Mouse (Mus musculus) bone marrow macrophage, adult 2 months (primary cell): ENCODE results near the gene Gtf2e1. TPM values are rescaled to one million over a fixed set of nuclear protein-coding genes. Genes with fewer than 3 reads are reported as not detected.

Experiments used
- H3K27ac ChIP-seq: 2 replicates; pipeline ENCODE4 v1.5.1; 2012; ENCODE audit warnings: low read depth, low read length; ENCODE audit not compliant: insufficient read depth
- H3K4me1 ChIP-seq: 2 replicates; pipeline ENCODE4 v1.6.1; 2012; ENCODE audit warnings: low read length; ENCODE audit not compliant: control insufficient read depth, insufficient read depth
- H3K4me3 ChIP-seq: 2 replicates; pipeline ENCODE4 v1.5.1; 2012; ENCODE audit warnings: mild to moderate bottlenecking, low read length, moderate library complexity; ENCODE audit not compliant: insufficient read depth
- CTCF ChIP-seq: IDR thresholded peaks from 2 replicates; pipeline ENCODE4 v1.5.1; 2012; ENCODE audit warnings: low read depth, mild to moderate bottlenecking, low read length, moderate library complexity
- POLR2A ChIP-seq: IDR thresholded peaks from 2 replicates; pipeline ENCODE4 v1.6.1; 2012; ENCODE audit warnings: mild to moderate bottlenecking, low read depth, low read length, borderline replicate concordance
- polyA plus RNA-seq: library from polyadenylated mRNA; stranded (reverse); fragments of >200 nt; gene quantifications from 2 replicates; pipeline ENCODE4 v1.2.4, GENCODE M21; 2012; ENCODE audit not compliant: missing spikeins, insufficient read depth, insufficient read length

The Gtf2e1 gene
- polyA plus RNA-seq, 1 experiment, result 8.3 TPM

DNA sequence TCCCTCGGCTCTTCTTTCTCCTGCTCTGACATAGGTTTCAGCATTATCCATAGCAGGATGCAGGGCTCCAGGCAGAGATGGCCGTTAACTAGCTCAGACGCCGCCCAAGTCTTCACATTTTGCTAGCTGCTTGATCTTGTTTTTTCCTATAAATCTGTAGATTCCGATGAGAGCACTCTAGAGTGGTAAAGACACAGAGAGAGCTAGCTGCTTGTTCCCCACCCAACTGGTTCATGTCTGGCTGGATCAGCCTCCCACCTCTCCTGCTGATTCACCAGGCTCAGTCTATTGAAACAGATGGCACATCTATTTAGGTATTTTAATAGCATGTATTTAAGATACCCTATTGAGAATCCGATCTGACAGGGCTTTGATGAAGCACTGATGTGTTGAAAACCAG is 44.6 kb downstream of the Gtf2e1 start:
- TF ChIP-seq POLR2A (no peak), CTCF (no peak)
- Histone ChIP-seq H3K4me1 (no peaks in the 10 kb centered on the region), H3K27ac (no peak overlapping the region), H3K4me3 (no peak overlapping the region)

DNA sequence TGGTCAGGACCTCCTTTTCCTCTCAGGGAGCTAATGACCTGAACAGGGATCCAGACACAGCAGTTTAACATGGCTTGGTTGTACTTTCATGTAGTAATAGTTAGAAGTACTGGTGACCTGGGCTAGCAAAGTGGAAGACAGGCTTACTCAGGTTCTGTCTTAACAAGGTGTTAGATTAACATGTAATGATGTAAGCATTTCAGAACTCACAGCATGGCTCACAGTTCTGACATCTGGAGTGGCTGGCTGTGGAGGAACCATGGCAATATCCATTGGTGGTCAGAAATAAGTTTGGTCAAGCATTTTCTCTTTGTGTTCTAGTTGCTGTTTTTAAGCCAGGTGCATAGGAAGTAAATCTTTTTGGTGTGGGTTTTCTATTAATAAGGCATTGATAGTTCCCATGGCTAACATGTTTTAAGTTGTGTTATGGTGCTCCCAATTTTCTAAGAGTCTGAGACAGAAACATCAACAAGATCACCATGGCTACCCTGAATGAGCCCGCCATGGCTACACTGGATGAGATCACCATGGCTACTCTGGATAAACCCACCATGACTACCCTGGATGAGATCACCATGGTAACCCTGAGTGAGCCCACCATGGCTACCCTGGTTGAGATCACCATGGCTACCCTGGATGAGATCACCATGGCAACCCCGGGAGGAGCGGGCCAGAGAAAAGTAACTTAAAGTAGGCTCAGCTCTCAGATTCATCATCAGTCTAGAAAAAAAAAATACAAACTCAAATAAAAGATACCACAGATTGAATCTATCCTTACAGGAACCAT is 52.6 kb downstream of the Gtf2e1 start:
- Histone ChIP-seq H3K4me1 (no peaks in the 10 kb centered on the region), H3K27ac (no peak overlapping the region), H3K4me3 (no peak overlapping the region)
- TF ChIP-seq CTCF (no peak), POLR2A (no peak)

GRCm38 (mm10) chr16:37478311-37479291 is 61.0 kb downstream of the Gtf2e1 start:
- TF ChIP-seq CTCF, result no peak
- no peak for TF ChIP-seq POLR2A
- Histone ChIP-seq H3K27ac (no peak overlapping the region), H3K4me1 (no peaks in the 10 kb centered on the region), H3K4me3 (no peak overlapping the region)

GRCm38 (mm10) chr16:37472620-37473312 is 66.8 kb downstream of the Gtf2e1 start:
- TF ChIP-seq POLR2A (no peak), CTCF (no peak)
- Histone ChIP-seq H3K4me3 (no peak overlapping the region), H3K4me1 (no peaks in the 10 kb centered on the region), H3K27ac (no peak overlapping the region)

DNA sequence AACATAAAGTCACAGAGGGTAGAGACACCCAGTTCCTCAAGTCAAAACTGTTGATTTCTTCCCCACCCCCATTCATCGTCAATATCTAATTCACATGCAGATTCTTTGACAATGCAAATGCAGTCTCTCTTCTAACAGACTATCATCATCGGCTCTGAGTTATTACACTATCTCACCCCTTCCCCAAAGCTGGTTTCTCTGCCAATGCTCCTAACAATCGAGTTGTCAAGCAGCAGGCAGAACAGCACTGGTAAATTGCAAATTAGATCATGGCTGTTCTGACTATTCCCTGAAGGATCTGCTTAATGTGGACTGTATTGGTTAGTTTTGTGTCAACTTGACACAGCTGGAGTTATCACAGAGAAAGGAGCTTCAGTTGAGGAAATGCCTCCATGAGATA is 70.0 kb downstream of the Gtf2e1 start:
- Histone ChIP-seq H3K4me3 (no peak overlapping the region), H3K4me1 (no peaks in the 10 kb centered on the region), H3K27ac (no peak overlapping the region)
- TF ChIP-seq CTCF, result no peak
- TF ChIP-seq POLR2A, result no peak

GRCm38 (mm10) chr16:37463981-37464380 is 75.6 kb downstream of the Gtf2e1 start:
- Histone ChIP-seq H3K4me3 (no peak overlapping the region), H3K4me1 (no peaks in the 10 kb centered on the region), H3K27ac (no peak overlapping the region)
- TF ChIP-seq CTCF, result no peak
- no peak for TF ChIP-seq POLR2A

- Histone ChIP-seq H3K27ac (no peak overlapping the region), H3K4me3 (no peak overlapping the region), H3K4me1 (no peaks in the 10 kb centered on the region)
- no peak for TF ChIP-seq POLR2A
- TF ChIP-seq CTCF, result no peak
Measured at GRCm38 (mm10) chr16:37462886-37463285, 76.7 kb downstream of the Gtf2e1 start.

GRCm38 (mm10) chr16:37461601-37462000 is 78.0 kb downstream of the Gtf2e1 start:
- TF ChIP-seq CTCF (no peak), POLR2A (no peak)
- Histone ChIP-seq H3K4me1 (no peaks in the 10 kb centered on the region), H3K27ac (no peak overlapping the region), H3K4me3 (no peak overlapping the region)

Other genes with a start within 250 kb of the Gtf2e1 start
- gene Stxbp5l, start 154.8 kb downstream of the Gtf2e1 start, polyA plus RNA-seq, result not detected in 2 replicates
- 9.3 and 9.7 TPM in 2 replicates for gene Rabl3, start 96 bp upstream of the Gtf2e1 start, polyA plus RNA-seq
- not detected in 2 replicates for gene Hgd, start 40.4 kb upstream of the Gtf2e1 start, polyA plus RNA-seq
- 63.7 and 105 TPM in 2 replicates for gene Ndufb4, start 114.7 kb upstream of the Gtf2e1 start, polyA plus RNA-seq
- 3.6 and 3.8 TPM in 2 replicates for gene Fstl1, start 237.1 kb upstream of the Gtf2e1 start, polyA plus RNA-seq